Mouse (Mus musculus) stomach, embryonic 14.5 days (tissue): ENCODE results near the gene Gm20816. TPM values are rescaled to one million over a fixed set of nuclear protein-coding genes. Genes with fewer than 3 reads are reported as not detected.
"Not testable (repeated sequence)": the region's sequence is repeated elsewhere in the genome, so short reads cannot be mapped to it uniquely, and the experiment has no call there.

Experiments
- ATAC-seq: fragments of 200-750 bp; cut with Nextera tagmentation; 2 replicates; pipeline ENCODE4 v1.8.0; 2017; ENCODE audit warnings: low read depth, moderate TSS enrichment; ENCODE audit not compliant: insufficient number of reproducible peaks, insufficient read depth, low FRiP score
- H3K27ac ChIP-seq: fragments of 300-500 bp; sonication (generic); 2 replicates; pipeline ENCODE4 v1.5.1; 2014; ENCODE audit warnings: mild to moderate bottlenecking, low read length, moderate library complexity, mixed read lengths
- H3K27me3 ChIP-seq: fragments of 300-500 bp; sonication (generic); 2 replicates; pipeline ENCODE4 v1.6.1; 2014; ENCODE audit warnings: low read length, control low read depth, mixed read lengths; ENCODE audit not compliant: control insufficient read depth, insufficient read depth
- H3K36me3 ChIP-seq: fragments of 300-500 bp; sonication (generic); 2 replicates; pipeline ENCODE4 v1.6.1; 2014; ENCODE audit warnings: mild to moderate bottlenecking, control low read depth, low read length, moderate library complexity, mixed read lengths; ENCODE audit not compliant: control insufficient read depth, insufficient read depth
- H3K4me1 ChIP-seq: fragments of 300-500 bp; sonication (generic); 2 replicates; pipeline ENCODE4 v1.6.1; 2014; ENCODE audit warnings: low read length, control low read depth, mixed read lengths; ENCODE audit not compliant: control insufficient read depth, insufficient read depth
- H3K4me2 ChIP-seq: fragments of 300-500 bp; sonication (generic); replicated peaks from 2 replicates; pipeline ENCODE4 v1.6.1; 2014; ENCODE audit warnings: low read depth, low read length, control low read depth
- H3K4me3 ChIP-seq: fragments of 300-500 bp; sonication (generic); 2 replicates; pipeline ENCODE4 v1.5.1; 2014; ENCODE audit warnings: low read depth, low read length, control low read depth
- H3K9ac ChIP-seq: fragments of 300-500 bp; sonication (generic); replicated peaks from 2 replicates; pipeline ENCODE4 v1.6.1; 2014; ENCODE audit warnings: low read depth, mild to moderate bottlenecking, control low read depth, low read length, moderate library complexity, mixed read lengths
- H3K9me3 ChIP-seq: fragments of 300-500 bp; sonication (generic); 2 replicates; pipeline ENCODE4 v1.6.1; 2016; ENCODE audit warnings: low read depth, low read length, control low read depth; ENCODE audit not compliant: control insufficient read depth
- WGBS: fragments of 180-500 bp; shearing (Covaris S2); extraction: QIAGEN DNeasy Blood & Tissue Kit; methylation state at CpG from one replicate; pipeline ENCODE4 v1.1.7; 2014; 5-methylcytosine and 5-hydroxymethylcytosine counted together
- polyA plus RNA-seq: library from polyadenylated mRNA; unstranded; fragments of >200 nt; fragmentation: Nextera tagmentation; extraction: Ambion mirVana; gene quantifications from 2 replicates; pipeline ENCODE4 v1.2.1, GENCODE M21; 2014

Gm20816 gene
- not detected in 2 replicates for polyA plus RNA-seq

GRCm38 (mm10) chrY:68537655-68538054, at the start of gene Gm20816:
Gene Gm20816, plus strand, starts transcription at chrY:68537955.
- H3K4me1 ChIP-seq, H3K9me3 ChIP-seq, ATAC-seq, H3K27me3 ChIP-seq, H3K36me3 ChIP-seq, H3K4me3 ChIP-seq, H3K27ac ChIP-seq, H3K4me2 ChIP-seq, H3K9ac ChIP-seq: not testable (repeated sequence)
- WGBS, result no CpG with 5 or more reads among the region's 3 CpGs

Other genes with a start within 250 kb of the Gm20816 start
- gene Gm20937, start 243.1 kb upstream of the Gm20816 start, polyA plus RNA-seq, result not detected in 2 replicates